Mouse (Mus musculus): Measurements from ENCODE around the gene Coa4. TPM values are rescaled to one million over a fixed set of nuclear protein-coding genes. Genes with fewer than 3 reads are reported as not detected.
A peak's percentile ranks its signal among the peaks of the same experiment; 100 is the strongest.
"Not testable (repeated sequence)": the region's sequence is repeated elsewhere in the genome, so short reads cannot be mapped to it uniquely, and the experiment has no call there.

The Coa4 gene
- total RNA-seq, 1 experiment from 2014 or later, result 11.0 TPM

GRCm38 (mm10) chr7:100554939-100555338, 18.1 kb downstream of the Coa4 start:
- no peak for ATAC-seq (replicated peaks; ENCODE audit: low read depth, poor library complexity, severe bottlenecking)

- ATAC-seq (replicated peaks; ENCODE audit: low read depth, poor library complexity, severe bottlenecking), result no peak
Measured at GRCm38 (mm10) chr7:100555431-100555951, 18.6 kb downstream of the Coa4 start.

- no peak for ATAC-seq (replicated peaks; ENCODE audit: low read depth, poor library complexity, severe bottlenecking)
Measured at GRCm38 (mm10) chr7:100557241-100557640, 20.4 kb downstream of the Coa4 start.

- ATAC-seq (replicated peaks; ENCODE audit: low read depth, poor library complexity, severe bottlenecking), result 0 out of 2 replicates have a peak, but pooled peaks have one; percentile 32
Measured at GRCm38 (mm10) chr7:100559331-100559730, 22.5 kb downstream of the Coa4 start.

- ATAC-seq (replicated peaks; ENCODE audit: low read depth, poor library complexity, severe bottlenecking), result no peak
Measured at GRCm38 (mm10) chr7:100561861-100562587, 25.2 kb downstream of the Coa4 start.

- not testable (repeated sequence) for ATAC-seq (replicated peaks; ENCODE audit: low read depth, poor library complexity, severe bottlenecking)
Measured at GRCm38 (mm10) chr7:100567238-100567637, 30.4 kb downstream of the Coa4 start.

- ATAC-seq (replicated peaks; ENCODE audit: low read depth, poor library complexity, severe bottlenecking), result no peak
Measured at GRCm38 (mm10) chr7:100569907-100570306, 33.0 kb downstream of the Coa4 start.

- peak; percentile 45; the same call in 1 of the 2 replicates for ATAC-seq (replicated peaks; ENCODE audit: low read depth, poor library complexity, severe bottlenecking)
Measured at GRCm38 (mm10) chr7:100570930-100571715, 34.3 kb downstream of the Coa4 start.

- ATAC-seq (replicated peaks; ENCODE audit: low read depth, poor library complexity, severe bottlenecking), result no peak
Measured at GRCm38 (mm10) chr7:100572061-100572460, 35.2 kb downstream of the Coa4 start.

GRCm38 (mm10) chr7:100572704-100573103, 35.8 kb downstream of the Coa4 start:
- ATAC-seq (replicated peaks; ENCODE audit: low read depth, poor library complexity, severe bottlenecking), result no peak

- no peak for ATAC-seq (replicated peaks; ENCODE audit: low read depth, poor library complexity, severe bottlenecking)
Measured at GRCm38 (mm10) chr7:100578794-100579193, 41.9 kb downstream of the Coa4 start.

GRCm38 (mm10) chr7:100582235-100582634, 45.4 kb downstream of the Coa4 start:
- ATAC-seq (replicated peaks; ENCODE audit: low read depth, poor library complexity, severe bottlenecking), result no peak

GRCm38 (mm10) chr7:100582727-100583236, 45.9 kb downstream of the Coa4 start:
- ATAC-seq (replicated peaks; ENCODE audit: low read depth, poor library complexity, severe bottlenecking), result peak; percentile 99

- ATAC-seq (replicated peaks; ENCODE audit: low read depth, poor library complexity, severe bottlenecking), result no peak
Measured at GRCm38 (mm10) chr7:100589816-100590215, 52.9 kb downstream of the Coa4 start.

Other genes starting within 250 kb of the Coa4 start
- 36.2 and 46.9 TPM in 2 replicates for gene C2cd3, start 164.8 kb upstream of the Coa4 start, total RNA-seq (2017)
- gene Ppme1, start 164.8 kb upstream of the Coa4 start, total RNA-seq (2017), result 25.9 and 29.5 TPM in 2 replicates
- not detected in 2 replicates for gene Ucp3, start 64.1 kb upstream of the Coa4 start, total RNA-seq (2017)
- 101 and 132 TPM in 2 replicates for gene Ucp2, start 43.7 kb upstream of the Coa4 start, total RNA-seq (2017)
- 0.37 TPM in 1 of 2 replicates, not detected in the other for gene Dnajb13, start 22.1 kb upstream of the Coa4 start, total RNA-seq (2017)
- gene Rab6a, start 70.3 kb downstream of the Coa4 start, total RNA-seq (2017), result 53.2 and 58.1 TPM in 2 replicates
- 70.3 and 84.2 TPM in 2 replicates for gene Mrpl48, start 71.2 kb downstream of the Coa4 start, total RNA-seq (2017)
- 0.15 and 0.37 TPM in 2 replicates for gene Plekhb1, start 125.3 kb downstream of the Coa4 start, total RNA-seq (2017)
- 12.2 and 17.0 TPM in 2 replicates for gene Fam168a, start 169.6 kb downstream of the Coa4 start, total RNA-seq (2017)